In genomic region chr10:60825955-60826354, GRCm38 (mm10) we compare ENCODE assay signal across 9 mouse cellular contexts. TPM values are rescaled to one million over a fixed set of nuclear protein-coding genes. Genes with fewer than 3 reads are reported as not detected.
DNase-seq lines count a peak whose midpoint lies in the region; ATAC-seq and TF ChIP-seq lines count a peak whose summit lies in the region.
"Had no signal": no experiment of that assay in that cellular context is flagged by ENCODE, and none has a peak within 500 bp of the region (broad histone marks: within the 10 kb centered on the region; RNA-seq: fewer than 3 reads in every experiment).

No protein-coding gene starts in this region.

- no peak overlapping the region for H3K27ac ChIP-seq in lung, embryonic 15.5 days
- no peak overlapping the region for H3K27ac ChIP-seq in forebrain, embryonic 12.5 days
- H3K27ac ChIP-seq in intestine, postnatal 0 days (ENCODE audit: low read depth, low read length) = no peak overlapping the region
- no peak overlapping the region for H3K27ac ChIP-seq in neural tube, embryonic 15.5 days (replicated peaks)

- peaks cover 61% of the 10 kb centered on the region for H3K4me1 ChIP-seq in lung, embryonic 15.5 days
- H3K4me1 ChIP-seq in forebrain, embryonic 12.5 days = peaks cover 59% of the 10 kb centered on the region
- H3K4me1 ChIP-seq in intestine, postnatal 0 days (replicated peaks; ENCODE audit: control insufficient read depth, insufficient read depth, low read length) = peaks cover 6% of the 10 kb centered on the region; the same call in 1 of the 2 replicates
- H3K4me1 ChIP-seq in neural tube, embryonic 15.5 days = peaks cover 51% of the 10 kb centered on the region

- H3K9me3 ChIP-seq in lung, embryonic 15.5 days = no peaks in the 10 kb centered on the region
- no peaks in the 10 kb centered on the region for H3K9me3 ChIP-seq in forebrain, embryonic 12.5 days
- no peaks in the 10 kb centered on the region for H3K9me3 ChIP-seq in intestine, postnatal 0 days (ENCODE audit: control insufficient read depth)
- H3K9me3 ChIP-seq in neural tube, embryonic 15.5 days (replicated peaks) = no peaks in the 10 kb centered on the region

- peaks cover 28% of the 10 kb centered on the region for H3K27me3 ChIP-seq in lung, embryonic 15.5 days
- peaks cover 65% of the 10 kb centered on the region for H3K27me3 ChIP-seq in forebrain, embryonic 12.5 days
- peaks cover 27% of the 10 kb centered on the region for H3K27me3 ChIP-seq in intestine, postnatal 0 days (replicated peaks; ENCODE audit: control insufficient read depth, insufficient read depth, low read length)
- H3K27me3 ChIP-seq in neural tube, embryonic 15.5 days (replicated peaks) = peaks cover 42% of the 10 kb centered on the region

- no peak overlapping the region for H3K9ac ChIP-seq in lung, embryonic 15.5 days
- peak overlapping the region; percentile 59; the same call in 1 of the 2 replicates for H3K9ac ChIP-seq in forebrain, embryonic 12.5 days
- H3K9ac ChIP-seq in intestine, postnatal 0 days (ENCODE audit: low read depth, low read length) = no peak overlapping the region
- H3K9ac ChIP-seq in neural tube, embryonic 15.5 days (replicated peaks) = no peak overlapping the region

- H3K4me2 ChIP-seq in lung, embryonic 15.5 days = peak overlapping the region; percentile 94; the same call in 1 of the 2 replicates
- H3K4me2 ChIP-seq in forebrain, embryonic 12.5 days = peak overlapping the region; percentile 87
- no peak overlapping the region for H3K4me2 ChIP-seq in intestine, postnatal 0 days (replicated peaks; ENCODE audit: low read depth)
- peak overlapping the region; percentile 99 for H3K4me2 ChIP-seq in neural tube, embryonic 15.5 days

- no peaks in the 10 kb centered on the region for H3K36me3 ChIP-seq in lung, embryonic 15.5 days
- no peaks in the 10 kb centered on the region for H3K36me3 ChIP-seq in forebrain, embryonic 12.5 days (replicated peaks)
- no peaks in the 10 kb centered on the region for H3K36me3 ChIP-seq in intestine, postnatal 0 days (ENCODE audit: control insufficient read depth, insufficient read depth)
- H3K36me3 ChIP-seq in neural tube, embryonic 15.5 days = no peaks in the 10 kb centered on the region

- no peak for TF ChIP-seq CTCF in intestine, postnatal 0 days (IDR thresholded peaks at IDR 0.05; ENCODE audit: low read depth)

- ATAC-seq in lung, embryonic 15.5 days (ENCODE audit: borderline replicate concordance, extremely low read depth, low FRiP score, low TSS enrichment) = no peak
- ATAC-seq in forebrain, embryonic 12.5 days (ENCODE audit: low FRiP score) = no peak
- ATAC-seq in intestine, postnatal 0 days = no peak
- ATAC-seq in neural tube, embryonic 15.5 days (ENCODE audit: low FRiP score) = no peak
- no peak for ATAC-seq in granulocyte monocyte progenitor cell, adult 5-6 weeks (replicated peaks; ENCODE audit: poor library complexity, severe bottlenecking)

- H3K4me3 ChIP-seq in lung, embryonic 15.5 days = no peak overlapping the region
- no peak overlapping the region for H3K4me3 ChIP-seq in forebrain, embryonic 12.5 days (replicated peaks)
- 0 out of 2 replicates have a peak overlapping the region, but pooled peaks have one; percentile 36 for H3K4me3 ChIP-seq in intestine, postnatal 0 days (ENCODE audit: low read depth, low read length)
- H3K4me3 ChIP-seq in neural tube, embryonic 15.5 days (replicated peaks) = no peak overlapping the region

- no peak for DNase-seq in lung, postnatal 25 days (ENCODE audit: low spot score)
- no peak for DNase-seq in frontal cortex, postnatal 14 days (ENCODE audit: low spot score in 2 of 2)
- DNase-seq in layer of hippocampus, adult 8-10 months (ENCODE audit: low spot score in 2 of 2) = no peak
- DNase-seq: right cerebral cortex, postnatal 14 days had no signal

- WGBS in lung, embryonic 15.5 days = 49% methylated on average over 6 of the region's 6 CpGs
- WGBS in forebrain, embryonic 12.5 days = 70% methylated on average over 6 of the region's 6 CpGs
- WGBS in intestine, postnatal 0 days = 65% methylated on average over 6 of the region's 6 CpGs
- WGBS in neural tube, embryonic 15.5 days = 52% methylated on average over 6 of the region's 6 CpGs

RNA-seq across cellular contexts. Expression of gene Unc5b, which starts 5.4 kb away (rescaled TPM):
- 6.5 and 7.7 TPM in 2 replicates for polyA plus RNA-seq in lung, embryonic 15.5 days (2015; fragmentation: Nextera tagmentation; extraction: Ambion mirVana)
- 3.6 and 4.7 TPM in 2 replicates for polyA plus RNA-seq in forebrain, embryonic 12.5 days (2016; fragmentation: Nextera tagmentation; extraction: Ambion mirVana)
- polyA plus RNA-seq in intestine, postnatal 0 days (2015; fragmentation: Nextera tagmentation; extraction: Ambion mirVana) = 2.5 and 2.6 TPM in 2 replicates
- polyA plus RNA-seq in neural tube, embryonic 15.5 days (2015; fragmentation: Nextera tagmentation; extraction: Ambion mirVana) = 2.3 and 2.8 TPM in 2 replicates
- not detected in 2 replicates for total RNA-seq in granulocyte monocyte progenitor cell, adult 5-6 weeks (2014; fragmentation: Nextera tagmentation)
- total RNA-seq in granulocyte monocyte progenitor cell, adult 5-6 weeks (2017) = not detected in 2 replicates
- total RNA-seq in layer of hippocampus, adult 8-10 months (2022) = 10 to 100 TPM; 12.9 to 16.4 (median 15.0) TPM
